Mouse (Mus musculus) midbrain, embryonic 12.5 days (tissue): ENCODE data around the gene Phlda1. TPM values are rescaled to one million over a fixed set of nuclear protein-coding genes. Genes with fewer than 3 reads are reported as not detected.
"Not testable (repeated sequence)": the region's sequence is repeated elsewhere in the genome, so short reads cannot be mapped to it uniquely, and the experiment has no call there.

Experiments
- ATAC-seq: fragments of 200-750 bp; cut with Nextera tagmentation; 2 replicates; pipeline ENCODE4 v1.8.0; 2017; ENCODE audit warnings: low read depth, moderate TSS enrichment, moderate library complexity; ENCODE audit not compliant: low FRiP score
- H3K27ac ChIP-seq: fragments of 300-500 bp; sonication (generic); replicated peaks from 2 replicates; pipeline ENCODE4 v1.5.1; 2016; ENCODE audit warnings: mild to moderate bottlenecking
- H3K27me3 ChIP-seq: fragments of 300-500 bp; sonication (generic); 2 replicates; pipeline ENCODE4 v1.6.1; 2016; ENCODE audit warnings: mild to moderate bottlenecking
- H3K36me3 ChIP-seq: fragments of 300-500 bp; sonication (generic); 2 replicates; pipeline ENCODE4 v1.6.1; 2016
- H3K4me1 ChIP-seq: fragments of 300-500 bp; sonication (generic); 2 replicates; pipeline ENCODE4 v1.6.1; 2016
- H3K4me2 ChIP-seq: fragments of 300-500 bp; sonication (generic); replicated peaks from 2 replicates; pipeline ENCODE4 v1.6.1; 2016; ENCODE audit warnings: mild to moderate bottlenecking, moderate library complexity
- H3K4me3 ChIP-seq: fragments of 300-500 bp; sonication (generic); 2 replicates; pipeline ENCODE4 v1.5.1; 2016; ENCODE audit warnings: mild to moderate bottlenecking
- H3K9ac ChIP-seq: fragments of 300-500 bp; sonication (generic); replicated peaks from 2 replicates; pipeline ENCODE4 v1.6.1; 2016; ENCODE audit warnings: mild to moderate bottlenecking, moderate library complexity
- H3K9me3 ChIP-seq: fragments of 300-500 bp; sonication (generic); 2 replicates; pipeline ENCODE4 v1.6.1; 2016; ENCODE audit warnings: mild to moderate bottlenecking
- WGBS: fragments of 180-500 bp; shearing (Covaris S2); methylation state at CpG from one replicate; pipeline ENCODE4 v1.1.7; 2016; 5-methylcytosine and 5-hydroxymethylcytosine counted together
- polyA plus RNA-seq: library from polyadenylated mRNA; unstranded; fragments of >200 nt; fragmentation: Nextera tagmentation; extraction: Ambion mirVana; gene quantifications from 2 replicates; pipeline ENCODE4 v1.2.1, GENCODE M21; 2016

Phlda1 gene
- polyA plus RNA-seq, 1 experiment from 2014 or later = 20.3 TPM

GRCm38 (mm10) chr10:111476989-111477510 lies 29.0 kb upstream of the Phlda1 start:
- Histone ChIP-seq H3K36me3 (peaks cover 9% of the 10 kb centered on the region), H3K4me1 (peaks cover 43% of the 10 kb centered on the region), H3K9ac (no peak overlapping the region), H3K9me3 (no peaks in the 10 kb centered on the region), H3K4me3 (no peak overlapping the region), H3K4me2 (peak overlapping the region; percentile 77), H3K27ac (no peak overlapping the region), H3K27me3 (no peaks in the 10 kb centered on the region)
- no peak for ATAC-seq
- WGBS = 85% methylated on average over 6 of the region's 6 CpGs

GRCm38 (mm10) chr10:111479599-111479998 lies 26.5 kb upstream of the Phlda1 start:
- no peak for ATAC-seq
- Histone ChIP-seq H3K9ac (no peak overlapping the region), H3K36me3 (peaks cover 32% of the 10 kb centered on the region), H3K9me3 (no peaks in the 10 kb centered on the region), H3K4me3 (no peak overlapping the region), H3K4me2 (no peak overlapping the region), H3K27ac (no peak overlapping the region), H3K4me1 (peaks cover 35% of the 10 kb centered on the region), H3K27me3 (no peaks in the 10 kb centered on the region)
- WGBS = 79% methylated on average over 5 of the region's 5 CpGs

GRCm38 (mm10) chr10:111482654-111483053 lies 23.4 kb upstream of the Phlda1 start:
- no peak overlapping the region for H3K4me3 ChIP-seq
- no peaks in the 10 kb centered on the region for H3K27me3 ChIP-seq
- H3K9ac ChIP-seq = no peak overlapping the region
- H3K27ac ChIP-seq = no peak overlapping the region
- ATAC-seq = no peak
- no peaks in the 10 kb centered on the region for H3K9me3 ChIP-seq
- H3K4me2 ChIP-seq = no peak overlapping the region
- WGBS = 97% methylated on average over 2 of the region's 2 CpGs
- H3K36me3 ChIP-seq = peaks cover 59% of the 10 kb centered on the region
- peaks cover 11% of the 10 kb centered on the region for H3K4me1 ChIP-seq

- Histone ChIP-seq H3K36me3 (peaks cover 71% of the 10 kb centered on the region), H3K9ac (no peak overlapping the region), H3K4me1 (peaks cover 11% of the 10 kb centered on the region), H3K4me2 (no peak overlapping the region), H3K27ac (no peak overlapping the region), H3K4me3 (no peak overlapping the region), H3K27me3 (no peaks in the 10 kb centered on the region), H3K9me3 (no peaks in the 10 kb centered on the region)
- ATAC-seq = no peak
- 84% methylated on average over 5 of the region's 5 CpGs for WGBS
Observed at GRCm38 (mm10) chr10:111484079-111484478, 22.0 kb upstream of the Phlda1 start.

GRCm38 (mm10) chr10:111488793-111489192 lies 17.3 kb upstream of the Phlda1 start:
- 83% methylated on average over 2 of the region's 2 CpGs for WGBS
- no peak for ATAC-seq

GRCm38 (mm10) chr10:111490079-111490478 lies 16.0 kb upstream of the Phlda1 start:
- peaks cover 73% of the 10 kb centered on the region for H3K36me3 ChIP-seq
- H3K4me1 ChIP-seq, H3K9ac ChIP-seq, H3K4me3 ChIP-seq, ATAC-seq, H3K27me3 ChIP-seq, H3K9me3 ChIP-seq, H3K27ac ChIP-seq, H3K4me2 ChIP-seq: not testable (repeated sequence)
- WGBS = 88% methylated on average over 4 of the region's 4 CpGs

More at GRCm38 (mm10) chr10:111488793-111489192, 17.3 kb upstream of the Phlda1 start:
- H3K4me1 ChIP-seq = no peaks in the 10 kb centered on the region
- H3K4me3 ChIP-seq = no peak overlapping the region
- H3K27me3 ChIP-seq = no peaks in the 10 kb centered on the region
- no peak overlapping the region for H3K27ac ChIP-seq
- no peak overlapping the region for H3K9ac ChIP-seq
- H3K9me3 ChIP-seq = no peaks in the 10 kb centered on the region
- H3K36me3 ChIP-seq = peaks cover 77% of the 10 kb centered on the region
- no peak overlapping the region for H3K4me2 ChIP-seq

- 94% methylated on average over 7 of the region's 7 CpGs for WGBS
- ATAC-seq = no peak
Observed at GRCm38 (mm10) chr10:111495888-111496287, 10.2 kb upstream of the Phlda1 start.

GRCm38 (mm10) chr10:111499892-111500291 lies 6.2 kb upstream of the Phlda1 start:
- Histone ChIP-seq H3K4me1 (no peaks in the 10 kb centered on the region), H3K9me3 (no peaks in the 10 kb centered on the region), H3K36me3 (peaks cover 29% of the 10 kb centered on the region), H3K9ac (no peak overlapping the region), H3K4me3 (no peak overlapping the region), H3K4me2 (no peak overlapping the region), H3K27ac (no peak overlapping the region), H3K27me3 (0 out of 2 replicates have a peak, but pooled peaks cover 3% of the 10 kb centered on the region)
- ATAC-seq = no peak
- WGBS = 72% methylated on average over 6 of the region's 6 CpGs

More at GRCm38 (mm10) chr10:111495888-111496287, 10.2 kb upstream of the Phlda1 start:
- Histone ChIP-seq H3K27me3 (no peaks in the 10 kb centered on the region), H3K9ac (no peak overlapping the region), H3K36me3 (peaks cover 58% of the 10 kb centered on the region), H3K4me1 (no peaks in the 10 kb centered on the region), H3K4me3 (no peak overlapping the region), H3K9me3 (no peaks in the 10 kb centered on the region), H3K27ac (no peak overlapping the region), H3K4me2 (no peak overlapping the region)

GRCm38 (mm10) chr10:111503071-111503470 lies 3.0 kb upstream of the Phlda1 start:
- WGBS = 0% methylated on average over 3 of the region's 3 CpGs
- H3K36me3 ChIP-seq = peaks cover 5% of the 10 kb centered on the region
- no peaks in the 10 kb centered on the region for H3K9me3 ChIP-seq
- H3K27me3 ChIP-seq = peaks cover 8% of the 10 kb centered on the region; the same call in 1 of the 2 replicates
- no peak for ATAC-seq
- H3K9ac ChIP-seq = no peak overlapping the region
- H3K4me3 ChIP-seq = no peak overlapping the region
- no peak overlapping the region for H3K27ac ChIP-seq
- H3K4me2 ChIP-seq = no peak overlapping the region
- peaks cover 4% of the 10 kb centered on the region; the same call in 1 of the 2 replicates for H3K4me1 ChIP-seq

- Histone ChIP-seq H3K27me3 (peaks cover 10% of the 10 kb centered on the region; the same call in 1 of the 2 replicates), H3K4me1 (peaks cover 6% of the 10 kb centered on the region), H3K4me3 (no peak overlapping the region), H3K9me3 (no peaks in the 10 kb centered on the region), H3K36me3 (no peaks in the 10 kb centered on the region), H3K4me2 (no peak overlapping the region), H3K9ac (no peak overlapping the region), H3K27ac (no peak overlapping the region)
- WGBS = 53% methylated on average over 10 of the region's 10 CpGs
- ATAC-seq = no peak
Observed at GRCm38 (mm10) chr10:111503716-111504115, 2.4 kb upstream of the Phlda1 start.

- H3K27me3 ChIP-seq = peaks cover 19% of the 10 kb centered on the region
- no peak overlapping the region for H3K9ac ChIP-seq
- no peaks in the 10 kb centered on the region for H3K36me3 ChIP-seq
- 83% methylated on average over 1 of the region's 1 CpGs for WGBS
- no peak overlapping the region for H3K4me2 ChIP-seq
- no peaks in the 10 kb centered on the region for H3K9me3 ChIP-seq
- H3K4me1 ChIP-seq = peaks cover 12% of the 10 kb centered on the region
- no peak overlapping the region for H3K4me3 ChIP-seq
- ATAC-seq = no peak
- H3K27ac ChIP-seq = no peak overlapping the region
Observed at GRCm38 (mm10) chr10:111504606-111505005, 1.5 kb upstream of the Phlda1 start.

- no peaks in the 10 kb centered on the region for H3K36me3 ChIP-seq
- no peaks in the 10 kb centered on the region for H3K9me3 ChIP-seq
- H3K4me1 ChIP-seq = peaks cover 12% of the 10 kb centered on the region
- no peak overlapping the region for H3K27ac ChIP-seq
- H3K27me3 ChIP-seq = peaks cover 19% of the 10 kb centered on the region
- WGBS = 57% methylated on average over 7 of the region's 7 CpGs
- no peak overlapping the region for H3K9ac ChIP-seq
- H3K4me2 ChIP-seq = no peak overlapping the region
- no peak overlapping the region for H3K4me3 ChIP-seq
- ATAC-seq = no peak
Observed at GRCm38 (mm10) chr10:111505406-111505805, 680 bp upstream of the Phlda1 start.
